Mouse (Mus musculus): ENCODE results near the gene Bco2.

DNA sequence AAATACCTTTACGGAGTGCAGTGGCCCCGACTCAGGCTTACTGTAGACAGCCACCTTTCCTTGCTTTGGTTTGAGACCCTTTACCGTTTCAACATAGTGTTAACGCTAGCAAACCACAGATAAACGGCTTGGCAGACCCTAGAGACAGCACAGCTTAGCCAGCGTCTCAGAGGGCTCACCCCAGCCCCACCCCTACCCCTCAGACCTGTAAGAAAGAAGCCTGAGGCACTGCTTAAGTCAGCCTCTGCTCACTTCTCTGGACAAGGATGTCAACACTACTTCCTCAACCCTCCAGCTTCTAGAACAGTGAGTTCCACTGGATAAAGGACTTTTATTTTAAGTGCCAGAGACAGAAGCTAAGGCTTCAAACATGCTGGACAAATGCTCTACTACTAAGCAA is 58.4 kb downstream of the Bco2 start:
- TF ChIP-seq CTCF (IDR thresholded peaks at IDR 0.05; ENCODE audit: low read depth, low read length) (no peak), POLR2A (IDR thresholded peaks at IDR 0.05; ENCODE audit: extremely low read depth, insufficient read depth, low read length) (no peak)

Data from liver, adult 2 months (tissue).